Mouse (Mus musculus): ENCODE measurements at regions not wholly inside any gene's neighbourhood (a gene's known extent, or its start where the extent isn't known, plus 50 kb on each side); places are given as distances from the start of the nearest gene placed in this dataset.

DNA sequence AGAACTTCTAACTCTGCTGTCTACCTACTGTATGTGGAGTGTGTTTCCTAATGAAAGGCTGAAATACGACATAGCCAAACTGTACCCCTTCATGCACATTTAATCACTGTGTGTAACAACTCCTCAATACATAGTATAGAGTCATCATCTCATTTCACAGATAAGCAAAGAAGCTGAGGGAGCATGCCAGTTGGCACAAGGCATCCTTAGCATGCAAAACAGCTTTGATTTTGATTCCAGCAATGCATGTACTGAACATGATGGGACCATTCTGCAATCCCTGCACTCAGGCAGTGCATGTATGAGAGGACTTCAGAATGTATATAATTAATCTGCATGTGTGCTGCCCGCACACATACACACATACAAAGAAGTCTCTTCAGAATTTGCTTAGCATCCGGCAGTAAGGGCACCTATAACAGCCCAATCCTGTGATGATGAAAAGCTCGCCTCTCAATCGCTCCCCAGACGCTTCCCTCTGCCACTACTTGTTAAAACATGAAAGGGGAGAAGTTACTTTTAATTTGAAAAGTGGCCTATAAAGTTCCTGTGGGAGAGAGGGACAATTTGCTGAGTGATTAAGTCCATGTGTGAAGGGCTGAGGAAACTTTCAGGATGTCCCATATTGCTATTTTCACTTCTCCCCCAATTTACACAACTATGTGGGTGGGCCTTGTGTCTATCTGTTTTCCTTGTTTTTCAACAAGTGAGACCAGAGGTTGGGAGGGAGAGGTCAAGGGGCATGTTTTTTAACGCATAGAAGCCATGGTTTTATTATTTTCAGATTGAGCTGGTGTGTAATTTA, 569.0 kb upstream of the Intu start:
- no peak for DNase-seq

DNA sequence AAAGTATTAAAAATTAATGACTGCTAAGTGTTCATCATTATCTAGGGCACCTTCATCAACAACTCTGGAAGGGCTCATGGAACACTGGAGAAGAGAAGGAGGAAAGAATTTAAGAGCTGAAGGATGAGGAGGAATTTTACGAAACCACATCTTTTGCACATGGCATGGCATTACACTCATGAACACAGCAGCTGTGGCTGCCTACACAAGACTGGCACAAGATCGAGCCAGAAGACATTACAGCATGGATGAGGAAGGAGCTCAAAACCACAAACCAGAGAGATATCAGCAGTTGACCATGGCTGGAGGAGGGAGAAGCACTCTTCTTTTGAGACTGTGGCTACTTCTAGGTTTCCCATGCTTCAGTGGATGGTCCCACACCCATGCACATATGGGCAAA, 565.7 kb upstream of the Intu start:
- DNase-seq = no peak

DNA sequence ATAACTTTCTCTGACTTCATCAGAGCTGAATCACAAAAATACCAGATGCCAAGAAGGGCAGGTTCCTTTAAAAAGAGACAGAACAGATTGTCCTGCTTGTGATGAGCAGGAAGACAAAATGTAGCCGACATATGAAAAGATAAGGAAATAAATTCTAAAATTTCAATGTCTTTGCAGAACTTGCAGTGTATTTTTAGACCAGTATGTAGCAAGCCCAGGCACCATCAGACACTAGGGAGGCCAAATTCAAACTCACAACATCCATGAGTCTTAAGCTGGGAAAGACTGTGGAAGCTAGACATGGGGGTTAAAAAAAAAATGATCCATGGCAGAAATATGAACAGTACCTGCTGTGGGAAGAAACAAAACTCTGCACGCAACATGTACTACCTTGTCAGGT, 564.7 kb upstream of the Intu start:
- DNase-seq = no peak

DNA sequence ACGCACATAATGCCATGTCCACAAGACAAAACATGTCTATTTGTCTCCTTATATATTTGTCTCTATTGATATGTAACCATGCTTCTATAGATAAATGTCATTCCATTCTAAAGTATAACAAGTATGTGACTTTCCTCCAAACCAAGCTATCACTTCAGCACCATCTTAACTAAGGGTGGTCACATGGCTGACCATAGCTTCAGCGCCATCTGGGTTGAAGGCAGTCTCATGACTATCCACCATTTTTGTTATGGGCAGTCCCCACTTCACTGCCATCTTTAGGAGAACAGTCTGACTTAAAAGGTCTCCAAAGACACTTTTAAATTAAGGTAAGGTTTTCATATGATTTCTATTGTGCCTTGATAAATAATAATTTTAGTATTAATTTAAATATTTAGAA, 554.1 kb upstream of the Intu start:
- DNase-seq = no peak

DNA sequence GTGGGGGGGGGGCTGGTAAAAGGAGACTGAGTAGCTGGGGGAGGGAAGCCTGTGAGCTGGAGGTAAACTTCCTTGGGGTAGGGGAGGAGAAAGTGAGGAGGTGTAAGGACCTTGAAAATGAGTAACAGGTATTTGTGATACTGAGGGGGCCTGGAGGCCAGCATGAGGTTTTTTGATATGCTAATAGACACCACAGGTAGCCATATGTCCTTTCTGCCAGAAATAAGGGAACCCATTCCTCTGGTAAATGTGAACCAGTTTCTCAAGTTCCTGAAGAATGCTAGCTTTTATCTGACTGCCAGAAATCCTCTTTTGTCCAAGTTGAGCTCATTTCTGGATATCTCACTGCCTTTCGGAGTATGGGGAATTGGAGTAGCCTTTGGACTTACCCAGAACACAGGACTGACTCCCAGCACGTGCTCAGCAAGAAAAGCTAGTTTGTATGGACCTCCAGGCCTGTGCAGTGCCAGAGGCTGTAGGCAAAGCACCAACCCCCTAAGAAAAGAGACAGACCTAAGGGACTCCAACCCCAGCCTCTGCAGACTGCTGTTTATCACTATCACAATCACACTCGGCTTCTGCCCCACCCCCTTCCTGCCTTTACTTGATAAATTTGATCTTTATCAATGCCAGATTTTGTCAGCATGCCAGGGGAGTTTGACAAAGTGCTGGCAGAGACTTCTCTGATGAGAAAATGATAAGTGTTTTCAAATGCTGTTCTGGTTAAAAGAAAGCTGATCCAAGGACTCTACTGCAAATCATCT, 552.0 kb upstream of the Intu start:
- DNase-seq = no peak

DNA sequence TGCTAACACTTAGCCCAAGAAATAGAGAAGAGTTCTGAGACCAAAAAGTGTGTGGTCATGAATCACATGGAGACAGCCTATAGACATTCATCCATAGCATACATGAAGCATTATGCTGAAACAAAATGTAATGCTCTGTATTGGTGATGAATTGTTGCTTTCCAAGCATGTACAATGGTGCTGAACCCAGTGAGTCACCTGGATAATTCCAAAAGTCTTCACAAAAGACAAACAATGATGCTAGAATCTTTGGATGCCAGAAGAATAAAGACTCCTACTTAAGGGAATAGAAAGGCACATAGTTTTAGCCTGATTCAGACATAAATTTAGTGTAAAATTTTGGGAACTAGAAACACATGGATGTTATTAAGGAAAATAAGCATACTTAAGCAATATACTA, 548.4 kb upstream of the Intu start:
- no peak for DNase-seq

DNA sequence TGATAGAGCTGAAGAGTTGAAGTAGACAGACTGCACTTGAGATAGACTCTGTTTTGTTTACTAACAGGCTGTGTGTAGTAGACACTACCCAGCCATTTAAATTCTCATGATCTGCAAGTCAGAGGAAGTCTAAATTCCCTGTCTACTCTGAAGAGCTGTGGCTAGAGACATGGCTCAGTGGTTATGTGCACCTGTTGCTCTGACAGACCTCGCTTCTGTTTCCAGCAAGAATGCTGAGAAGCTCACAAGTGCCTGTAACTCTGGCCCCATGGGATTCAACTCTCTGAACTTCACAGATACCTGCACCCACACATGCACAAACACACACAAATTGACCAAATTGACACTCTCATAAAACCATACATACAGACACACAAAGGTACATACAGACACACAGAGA, 543.4 kb upstream of the Intu start:
- no peak for DNase-seq

DNA sequence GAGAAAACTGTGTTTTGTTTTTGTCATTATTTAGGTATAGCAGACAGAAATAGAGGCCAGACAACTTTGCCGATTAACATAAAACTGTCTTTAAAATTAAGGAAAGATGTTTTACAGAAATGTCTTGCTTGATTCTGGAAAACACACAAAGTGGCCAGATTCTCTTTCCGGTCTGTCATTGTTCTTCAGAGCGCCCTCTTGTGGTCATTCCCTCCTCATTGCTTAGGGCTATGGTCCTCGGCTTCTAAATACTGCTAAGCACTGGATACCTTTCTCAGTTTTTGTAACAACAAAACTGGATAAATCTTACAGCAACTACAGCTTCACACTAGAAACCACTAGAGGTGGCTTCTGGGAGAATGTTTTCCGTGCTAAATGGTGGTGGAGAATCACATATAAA, 532.5 kb upstream of the Intu start:
- peak; percentile 61 for DNase-seq

DNA sequence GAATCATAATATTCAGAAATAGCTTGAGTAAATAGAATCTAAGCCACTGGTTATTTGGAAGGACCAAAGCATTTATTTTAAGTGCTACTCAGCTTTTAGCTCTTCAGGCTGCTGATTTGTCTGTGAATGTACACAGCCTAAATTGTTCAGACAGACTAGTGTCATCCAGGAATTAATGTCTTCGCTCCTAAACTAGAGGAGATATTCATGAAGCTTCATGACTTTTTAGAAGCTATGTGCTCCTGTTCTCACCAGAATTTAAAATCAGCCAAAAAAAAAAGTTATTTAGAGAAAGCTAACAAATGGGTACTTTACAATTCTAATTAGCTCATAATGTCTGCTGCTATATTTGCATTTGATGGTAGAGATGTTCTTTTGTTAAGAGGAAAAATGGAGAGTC, 531.2 kb upstream of the Intu start:
- no peak for DNase-seq

DNA sequence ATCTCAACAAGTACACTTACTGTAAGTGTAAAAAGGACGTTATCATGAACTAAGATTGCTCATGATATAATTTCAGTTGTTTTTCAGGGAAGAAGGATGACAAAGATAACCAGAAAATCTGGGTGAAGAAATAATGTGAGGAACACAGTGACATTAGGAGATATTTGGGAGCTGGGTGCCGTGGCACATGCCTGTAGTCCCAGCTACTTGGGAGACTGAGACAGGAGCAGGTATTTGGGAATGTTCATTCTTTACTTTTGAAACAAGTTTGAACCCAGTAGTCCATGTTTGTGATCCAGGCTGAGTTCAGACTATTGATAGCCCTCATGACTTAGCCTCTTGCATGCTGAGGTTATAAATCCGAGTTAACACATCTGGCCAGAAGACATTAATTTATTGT, 528.2 kb upstream of the Intu start:
- no peak for DNase-seq

DNA sequence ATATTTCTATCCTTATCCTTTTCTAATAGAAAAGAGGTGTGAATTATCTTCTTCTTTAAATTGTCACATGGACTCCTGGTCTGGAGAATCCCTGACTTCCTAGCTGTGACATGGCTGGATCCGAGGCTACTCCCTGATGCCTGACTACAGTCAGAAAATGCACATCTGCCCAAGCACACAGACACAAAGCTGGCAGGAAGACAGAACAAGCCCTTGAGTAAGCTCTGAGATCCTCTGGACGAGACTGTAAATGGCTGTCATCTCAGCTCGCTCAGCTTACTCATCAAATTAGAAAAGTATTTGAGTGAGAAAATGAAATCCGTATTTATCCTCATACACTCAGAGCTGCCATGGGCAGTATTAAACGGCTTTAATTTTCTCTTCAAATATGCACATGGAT, 521.0 kb upstream of the Intu start:
- DNase-seq = no peak

DNA sequence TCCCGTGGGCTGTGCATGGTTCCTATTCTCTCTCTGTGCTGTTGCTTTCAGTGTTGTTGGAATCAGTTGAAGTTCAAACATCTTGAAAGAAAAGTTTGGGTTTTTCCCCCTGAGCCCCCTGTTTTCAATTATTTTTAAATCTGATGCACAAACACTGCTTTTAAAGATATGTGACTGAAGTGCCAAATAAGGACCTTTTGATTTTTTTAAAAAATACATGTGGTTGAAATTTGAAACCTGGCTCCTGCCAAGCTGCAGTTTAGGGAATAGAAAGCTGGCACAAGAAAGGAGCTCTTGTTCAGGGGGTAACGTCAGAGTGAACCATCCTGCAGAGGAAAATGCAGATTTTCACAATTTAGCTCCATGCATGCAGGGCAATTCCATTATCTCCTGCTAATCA, 509.4 kb upstream of the Intu start:
- DNase-seq = no peak

DNA sequence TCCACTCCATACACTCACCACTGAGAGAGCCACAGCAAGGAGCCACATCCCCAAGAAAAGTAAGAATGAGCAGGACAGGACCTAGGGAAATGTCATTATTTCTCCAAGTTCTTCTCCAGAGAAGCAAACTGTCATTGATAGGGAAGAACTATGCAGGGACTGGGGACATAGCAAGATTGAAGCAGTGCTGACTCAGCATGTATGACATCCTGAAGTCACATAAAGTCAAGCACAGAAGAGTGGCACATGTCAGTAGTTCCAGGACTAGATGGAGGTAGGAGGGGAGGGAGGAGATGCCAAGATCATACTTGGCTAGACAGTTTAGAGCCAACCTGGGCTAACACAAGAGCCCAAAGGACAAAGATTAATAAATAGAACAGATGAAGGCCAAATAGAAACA, 503.4 kb upstream of the Intu start:
- no peak for DNase-seq

DNA sequence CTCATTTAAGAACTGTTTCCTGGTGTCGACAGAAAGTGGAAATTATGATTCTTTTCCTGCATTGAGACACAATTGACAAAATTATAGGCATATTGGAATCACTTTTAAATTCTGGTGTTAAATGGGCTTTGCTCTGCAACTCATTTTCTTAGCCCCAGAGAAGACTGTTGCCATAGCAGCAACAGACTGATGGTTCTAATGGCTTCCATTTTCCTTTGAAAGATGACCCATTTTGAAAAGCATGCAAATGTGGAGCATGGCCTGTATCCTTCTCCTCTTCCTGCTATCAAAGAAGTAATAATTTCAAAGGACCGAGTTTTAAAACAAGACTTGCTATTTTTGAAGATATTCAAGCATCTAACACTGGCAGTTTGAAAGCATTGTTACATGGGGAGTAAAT, 494.9 kb upstream of the Intu start:
- DNase-seq = no peak

DNA sequence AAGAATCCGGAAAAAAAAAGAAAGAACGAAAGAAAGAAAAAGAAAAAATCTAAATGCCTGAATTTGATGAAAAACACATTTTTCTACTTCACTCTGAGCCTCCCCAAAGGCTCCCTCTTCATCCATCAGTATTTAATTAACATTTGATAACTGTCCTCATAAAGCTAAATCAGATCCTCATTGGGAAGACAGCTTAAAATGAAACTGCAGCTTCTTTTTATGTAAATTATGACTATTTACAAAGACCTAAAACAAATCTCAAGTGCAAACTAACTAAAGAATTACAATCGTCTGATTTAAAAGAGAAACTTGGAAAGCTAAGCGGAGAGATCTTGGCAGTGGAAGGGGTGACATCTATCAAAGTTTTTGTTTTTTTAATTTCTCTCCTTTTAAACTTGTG, 481.4 kb upstream of the Intu start:
- DNase-seq = no peak

DNA sequence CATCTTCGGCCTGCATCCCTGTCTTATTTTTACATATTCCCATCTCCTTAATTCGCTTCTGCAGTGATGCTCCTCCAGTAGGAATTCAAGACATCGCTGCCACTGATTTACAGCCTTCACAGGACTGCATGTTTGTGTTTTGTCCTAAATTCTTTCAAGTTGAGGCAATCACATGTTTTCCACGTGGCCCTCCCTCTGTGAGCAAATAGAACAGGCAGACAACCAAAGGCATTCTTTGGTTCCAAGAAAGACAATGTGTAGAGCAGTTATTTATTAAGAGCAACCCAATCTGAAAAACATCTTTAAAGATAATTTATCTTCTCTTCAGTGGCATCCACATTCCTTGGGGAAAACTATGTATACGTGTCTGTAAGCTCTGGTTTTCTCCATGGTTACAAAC, 472.8 kb upstream of the Intu start:
- no peak for DNase-seq

DNA sequence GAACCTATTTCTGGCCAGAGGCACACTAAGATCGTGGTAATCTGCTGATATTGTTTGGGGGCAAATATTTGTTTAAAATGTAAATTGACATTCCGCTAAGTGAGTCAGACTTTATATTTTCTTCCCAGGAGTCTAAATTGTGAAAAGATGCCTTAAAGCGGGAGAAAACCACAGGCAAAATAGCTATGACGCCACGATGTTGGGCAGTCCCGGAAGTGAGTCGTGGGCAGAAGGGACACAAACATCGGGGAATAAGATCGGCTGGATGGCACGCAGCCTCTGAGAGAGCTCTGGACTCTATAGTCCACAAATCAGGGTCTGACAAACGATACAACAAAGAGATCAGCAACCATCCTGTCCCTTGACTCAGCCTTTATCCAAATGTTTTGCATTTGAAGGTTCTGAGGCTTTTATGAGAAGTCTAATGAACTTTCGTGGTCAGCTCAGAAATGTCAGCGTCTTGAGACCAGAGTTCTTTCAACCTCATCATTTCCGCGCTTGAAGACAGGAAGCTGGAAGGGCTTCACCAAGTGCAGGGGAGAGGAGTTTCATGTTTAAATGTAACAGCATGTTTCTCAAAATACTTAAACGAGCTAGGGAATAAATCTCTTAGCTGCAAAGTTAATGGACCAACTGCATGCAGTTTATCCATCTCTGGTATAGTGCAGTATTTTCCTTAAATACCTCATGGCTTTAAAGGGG, 472.2 kb upstream of the Intu start:
- DNase-seq = no peak

DNA sequence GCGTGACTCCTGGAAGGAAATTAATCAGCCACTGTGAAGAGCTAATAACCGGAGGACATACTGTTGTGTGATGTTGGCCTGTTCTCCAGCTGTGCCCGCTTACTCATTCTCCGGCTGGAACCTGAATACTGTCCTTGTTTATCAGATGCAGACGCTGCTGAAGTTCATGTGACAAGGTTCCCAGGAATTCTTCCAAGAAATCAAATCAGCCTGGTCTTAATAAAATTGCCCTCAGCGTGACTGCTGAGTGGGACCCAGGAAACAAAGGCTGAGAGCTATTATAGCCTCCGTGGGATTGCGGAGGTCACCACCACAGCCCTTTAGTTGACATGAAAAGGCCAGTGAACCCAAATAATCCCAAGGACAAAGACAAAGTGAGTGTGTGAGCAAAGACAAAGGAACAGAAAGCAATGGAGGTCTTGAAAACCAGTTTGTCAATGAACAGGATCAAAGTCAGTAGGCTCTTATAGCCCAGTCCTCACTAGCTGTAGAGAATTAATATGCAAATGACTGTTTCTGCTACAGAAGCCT, 460.9 kb upstream of the Intu start:
- DNase-seq = no peak

DNA sequence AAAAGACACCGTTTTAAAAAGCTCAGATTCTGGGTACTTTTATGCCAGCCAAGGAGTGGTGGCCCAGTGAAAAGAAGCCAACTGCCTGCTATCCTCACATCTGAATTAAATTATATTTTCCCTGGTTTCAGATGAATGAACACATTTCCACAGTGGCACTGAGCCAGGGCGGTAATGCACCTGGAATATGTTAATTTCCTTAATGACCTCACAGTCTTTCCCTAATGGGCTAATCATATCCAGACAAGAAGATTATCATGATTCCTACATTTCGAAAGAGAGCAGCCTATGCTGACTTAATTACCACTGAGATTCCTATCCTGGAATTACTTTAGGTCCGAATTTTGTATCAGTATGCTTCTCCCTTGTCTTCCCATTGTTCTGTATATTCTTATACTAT, 454.3 kb upstream of the Intu start:
- DNase-seq = no peak

DNA sequence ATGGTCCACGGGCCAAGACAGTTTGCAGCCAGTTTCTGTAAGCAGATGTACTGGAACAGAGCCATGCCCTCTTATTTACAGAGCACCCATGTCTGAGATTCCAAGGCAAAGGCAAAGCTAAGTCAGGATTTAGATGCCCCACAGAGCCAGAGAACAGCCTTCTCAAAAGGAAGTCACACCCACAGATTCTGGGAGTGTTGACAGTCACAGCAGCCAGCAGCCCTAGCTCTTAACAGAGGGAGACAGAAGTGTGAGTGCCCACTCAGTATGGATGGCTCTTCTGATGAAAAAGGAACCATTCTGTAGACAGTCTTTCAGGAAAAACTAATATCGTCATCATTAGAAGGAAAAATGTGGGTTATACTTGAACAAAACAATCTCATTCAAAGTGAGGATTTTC, 446.0 kb upstream of the Intu start:
- no peak for DNase-seq

DNA sequence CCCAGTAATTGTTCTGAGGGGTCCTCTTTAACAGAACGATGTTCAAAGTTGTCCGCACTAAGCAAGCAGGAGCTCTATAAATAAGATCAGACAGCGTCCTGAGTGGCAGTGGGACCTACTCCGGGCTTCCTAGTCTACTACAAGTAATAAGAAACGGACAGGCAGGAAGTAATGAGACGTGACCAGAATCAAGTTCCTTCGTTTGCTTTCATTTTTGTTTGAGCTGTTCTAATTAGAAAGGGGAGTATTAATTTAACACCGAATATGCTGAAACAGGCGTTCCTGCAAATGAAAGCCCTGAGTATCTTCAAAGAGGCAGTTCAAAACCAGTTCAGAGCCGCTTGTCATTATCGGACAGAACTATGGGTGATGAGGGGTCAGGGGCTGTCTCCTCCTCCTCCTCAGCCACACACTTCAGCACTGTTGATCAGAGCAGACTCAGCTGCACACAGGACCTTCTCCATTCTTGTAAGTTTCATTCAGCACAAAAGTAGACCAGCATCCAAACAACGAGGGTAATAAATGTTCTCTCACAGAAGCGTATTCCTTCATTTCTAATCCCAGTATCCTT, 439.2 kb upstream of the Intu start:
- DNase-seq = no peak

DNA sequence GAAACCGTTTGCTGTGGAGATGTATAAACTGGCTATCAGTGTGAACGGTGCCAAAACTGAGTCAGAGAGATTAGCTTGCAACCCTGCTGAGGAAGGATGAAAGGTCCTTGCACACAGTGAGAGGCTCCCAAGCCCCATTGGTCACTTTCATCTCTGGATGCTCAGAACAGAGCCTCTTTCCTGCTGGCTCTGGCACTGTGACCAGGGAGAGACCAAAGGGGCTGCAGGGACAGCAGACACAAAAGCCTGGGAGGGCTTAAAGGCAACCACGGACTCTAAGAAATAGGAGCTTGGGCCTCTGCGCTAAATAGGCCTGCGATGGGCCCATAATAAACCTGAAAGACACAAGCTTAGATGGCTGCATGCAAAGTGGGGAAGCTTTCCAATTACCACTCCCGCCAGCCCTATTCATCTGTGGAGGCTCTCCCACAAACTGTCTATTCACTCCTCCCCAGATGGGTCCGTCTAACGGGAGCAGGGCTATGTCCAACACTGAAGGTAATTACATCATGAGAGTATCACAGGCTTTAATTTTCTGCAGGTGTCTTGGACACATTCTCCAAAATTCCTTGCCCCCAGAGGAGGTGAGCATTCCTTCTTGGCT, 438.2 kb upstream of the Intu start:
- DNase-seq = no peak

DNA sequence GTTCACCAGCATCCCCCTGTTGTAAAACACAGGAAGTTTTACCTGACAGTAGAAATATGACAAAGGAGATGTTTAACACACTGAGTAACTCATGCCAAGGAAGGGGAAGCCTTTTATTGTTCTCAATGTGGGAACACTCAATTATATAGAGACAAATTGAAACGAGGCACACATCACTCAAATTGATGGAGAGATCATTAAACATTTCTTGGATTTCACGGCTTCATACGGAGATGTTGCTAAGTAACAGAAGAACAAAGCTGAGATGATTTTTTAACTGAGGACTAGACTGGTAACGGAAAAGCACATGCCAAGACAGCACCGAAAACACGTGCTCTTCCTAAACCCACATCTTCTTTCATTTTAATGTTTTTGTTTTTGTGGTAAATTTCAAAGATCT, 437.0 kb upstream of the Intu start:
- DNase-seq = no peak

Measured in right cerebral cortex, postnatal 14 days (tissue).